Mouse (Mus musculus) Muller cell, postnatal 12 days (primary cell): Measurements from ENCODE around the gene Osbpl11.
A peak's percentile ranks its signal among the peaks of the same experiment; 100 is the strongest.
"Not testable (repeated sequence)": the region's sequence is repeated elsewhere in the genome, so short reads cannot be mapped to it uniquely, and the experiment has no call there.

ENCODE experiments used
- DNase-seq: peaks from one replicate; pipeline ENCODE4 v3.0.0-alpha.2; 2015; ENCODE audit errors: inconsistent ontology term

Osbpl11 gene

DNA sequence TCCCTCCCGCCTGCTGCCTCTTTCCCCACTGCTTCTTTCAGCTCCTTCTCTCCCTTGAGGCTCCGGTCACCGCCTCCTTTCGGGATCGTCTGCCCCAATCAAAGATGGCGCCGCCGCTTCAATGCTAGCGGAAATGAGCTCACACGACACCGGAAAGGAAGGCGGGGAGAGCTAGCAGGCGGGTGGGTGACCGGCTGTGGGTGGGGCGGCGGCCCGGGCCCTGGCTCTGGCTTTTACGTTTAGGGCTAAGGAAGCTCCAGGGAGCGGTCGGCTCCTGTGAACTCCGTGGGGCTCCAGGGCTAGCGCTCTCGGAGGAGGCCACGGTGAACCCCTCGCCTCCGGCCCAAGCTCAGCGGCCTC, at the start of gene Osbpl11:
Gene Osbpl11 (plus strand): TSS at position 171 of the 360 bp plus-strand sequence.
- DNase-seq = peak; percentile 96

DNA sequence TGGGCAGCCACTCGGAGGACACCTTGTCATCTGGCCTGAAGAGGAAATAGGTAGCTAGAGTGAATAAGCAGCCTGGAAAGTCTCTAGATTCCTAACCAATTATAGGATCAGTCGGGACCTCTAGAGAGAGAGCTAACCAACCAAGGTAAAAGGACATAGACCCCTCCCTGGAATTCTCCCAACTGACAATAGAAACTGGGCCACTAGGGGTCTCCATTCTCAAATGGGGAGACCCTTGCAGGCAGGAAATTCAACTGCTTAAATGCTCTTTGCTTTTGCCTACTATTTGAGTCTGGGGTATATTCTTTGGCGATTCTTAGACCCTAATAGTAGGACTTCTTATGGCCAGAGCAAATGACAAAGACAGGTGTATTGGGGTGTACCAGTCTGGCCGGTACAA, 49.7 kb upstream of the Osbpl11 start:
- no peak for DNase-seq

DNA sequence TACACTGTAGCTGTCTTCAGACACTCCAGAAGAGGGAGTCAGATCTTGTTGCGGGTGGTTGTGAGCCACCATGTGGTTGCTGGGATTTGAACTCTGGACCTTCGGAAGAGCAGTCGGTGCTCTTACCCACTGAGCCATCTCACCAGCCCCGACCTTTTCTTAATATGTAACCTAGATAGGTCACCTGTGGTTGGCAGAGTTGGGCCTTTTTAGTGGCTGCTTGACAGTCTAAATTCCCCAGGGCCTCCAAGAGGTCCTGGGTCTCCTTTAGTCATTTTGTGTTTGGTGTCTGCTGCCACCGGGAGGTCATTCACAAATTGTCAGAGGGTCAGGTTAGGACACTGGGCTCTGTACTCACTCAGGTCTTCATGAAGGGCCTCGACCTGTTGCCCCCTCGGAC, 45.8 kb upstream of the Osbpl11 start:
- not testable (repeated sequence) for DNase-seq

DNA sequence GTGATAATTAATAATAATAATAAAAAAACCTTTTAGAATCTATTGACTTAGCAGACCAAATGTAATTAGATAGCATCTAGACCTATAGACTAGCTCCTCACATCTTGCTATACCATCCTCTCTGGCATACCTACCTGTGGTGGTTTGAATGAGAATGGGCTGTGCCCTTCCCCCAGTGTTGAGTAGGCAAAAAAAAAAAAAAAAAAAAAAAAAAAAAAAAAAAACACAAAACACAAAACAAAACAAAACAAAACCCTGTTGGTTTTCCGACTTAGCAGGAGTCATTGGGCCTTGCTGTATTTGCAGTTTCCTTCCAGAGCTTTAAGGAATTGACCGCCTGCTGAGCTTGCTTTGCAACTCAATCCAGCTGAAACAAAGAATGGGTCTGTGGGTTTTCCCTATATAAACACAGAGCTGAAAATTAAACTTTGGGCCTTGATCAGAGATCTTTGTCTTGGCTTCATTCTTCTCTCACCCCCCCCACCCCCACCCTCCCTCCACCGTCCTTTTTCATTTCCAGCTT, 43.1 kb upstream of the Osbpl11 start:
- no peak for DNase-seq

DNA sequence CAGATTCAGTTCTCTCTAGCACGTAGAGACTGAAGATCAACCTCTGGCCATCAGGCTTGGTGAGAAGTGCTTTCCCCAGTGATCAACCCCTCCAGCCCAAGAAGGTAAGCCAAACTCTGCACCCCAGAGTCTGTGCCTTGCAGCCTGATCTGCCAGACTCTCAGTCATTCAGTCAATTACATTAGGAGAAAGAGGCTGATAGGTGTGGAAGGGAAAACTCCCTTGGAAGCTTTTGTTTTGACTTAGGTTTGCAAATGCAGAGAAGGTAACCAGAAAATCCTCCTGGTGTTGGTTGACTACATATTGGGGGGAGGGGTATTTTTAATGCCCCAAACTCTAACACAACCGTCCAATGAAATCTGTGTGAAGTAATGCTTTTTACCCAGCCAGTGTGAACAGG, 41.4 kb upstream of the Osbpl11 start:
- DNase-seq = no peak

DNA sequence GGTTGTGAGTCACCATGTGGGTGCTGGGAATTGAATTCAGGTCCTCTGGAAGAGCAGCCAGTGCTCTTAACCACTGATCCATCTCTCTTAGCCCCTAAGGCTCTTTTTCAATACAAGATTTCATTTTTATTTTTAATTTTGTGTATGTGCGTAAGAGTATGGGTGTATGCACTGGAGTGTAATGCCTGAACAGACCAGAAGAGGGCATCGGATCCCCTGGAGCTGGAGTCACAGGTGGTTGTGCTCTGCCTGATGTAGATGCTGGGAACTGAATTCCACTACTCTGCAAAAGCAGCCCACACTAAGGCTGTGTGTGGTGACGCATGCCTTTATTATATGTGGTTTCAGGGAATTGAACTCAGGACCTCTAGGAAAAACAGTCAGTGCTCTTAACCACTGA, 38.7 kb upstream of the Osbpl11 start:
- no peak for DNase-seq

DNA sequence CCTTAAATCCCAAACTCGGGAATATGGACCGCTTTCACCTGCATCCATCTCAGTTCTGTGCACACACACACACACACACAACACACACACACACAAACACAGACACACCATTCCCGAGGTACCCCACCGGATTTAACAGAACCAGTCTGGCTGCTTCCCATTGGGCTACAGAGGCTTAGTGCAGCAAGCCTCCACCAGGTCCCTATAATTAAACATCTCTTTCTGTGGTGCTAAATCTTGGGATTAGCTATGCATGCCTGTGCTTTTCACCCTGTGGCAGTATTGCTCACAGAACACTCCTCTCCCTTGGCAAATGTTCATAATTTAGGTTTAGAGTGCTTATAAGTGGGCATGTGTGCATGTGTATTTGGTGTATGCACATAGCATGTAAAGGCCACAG, 36.7 kb upstream of the Osbpl11 start:
- DNase-seq = no peak

DNA sequence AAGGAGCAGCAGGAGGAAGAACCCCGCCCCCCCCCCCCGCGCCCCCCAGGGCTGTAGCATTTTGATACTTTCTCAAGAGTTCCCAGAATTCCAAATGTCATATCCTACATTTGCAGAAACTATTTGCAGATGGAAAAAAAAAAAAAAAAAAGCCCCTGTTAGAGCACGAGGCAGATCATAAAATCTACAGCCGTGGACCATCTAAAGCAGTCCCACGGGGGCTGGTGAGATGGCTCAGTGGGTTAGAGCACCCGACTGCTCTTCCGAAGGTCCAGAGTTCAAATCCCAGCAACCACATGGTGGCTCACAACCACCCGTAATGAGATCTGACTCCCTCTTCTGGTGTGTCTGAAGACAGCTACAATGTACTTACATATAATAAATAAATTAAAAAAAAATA, 34.0 kb upstream of the Osbpl11 start:
- not testable (repeated sequence) for DNase-seq

DNA sequence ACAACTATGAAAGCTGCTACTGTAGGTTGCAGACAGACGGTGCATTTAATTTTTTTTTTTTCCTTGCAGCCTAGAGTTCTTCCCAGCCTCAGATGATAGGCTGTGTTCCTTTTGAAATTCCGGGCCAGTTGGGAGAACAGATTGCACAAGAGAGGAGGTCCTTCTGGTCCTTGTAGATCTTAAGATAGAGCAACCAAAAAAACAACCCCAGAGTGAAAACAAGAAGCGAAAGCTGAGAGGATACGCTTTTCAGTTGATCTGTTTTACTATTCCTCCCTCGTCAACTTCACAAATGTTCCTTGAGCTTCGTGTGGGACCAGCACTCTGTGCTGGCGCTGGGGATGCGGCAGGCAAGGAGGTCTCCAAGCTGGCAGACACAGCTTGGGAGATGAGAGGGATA, 33.3 kb upstream of the Osbpl11 start:
- DNase-seq = no peak

DNA sequence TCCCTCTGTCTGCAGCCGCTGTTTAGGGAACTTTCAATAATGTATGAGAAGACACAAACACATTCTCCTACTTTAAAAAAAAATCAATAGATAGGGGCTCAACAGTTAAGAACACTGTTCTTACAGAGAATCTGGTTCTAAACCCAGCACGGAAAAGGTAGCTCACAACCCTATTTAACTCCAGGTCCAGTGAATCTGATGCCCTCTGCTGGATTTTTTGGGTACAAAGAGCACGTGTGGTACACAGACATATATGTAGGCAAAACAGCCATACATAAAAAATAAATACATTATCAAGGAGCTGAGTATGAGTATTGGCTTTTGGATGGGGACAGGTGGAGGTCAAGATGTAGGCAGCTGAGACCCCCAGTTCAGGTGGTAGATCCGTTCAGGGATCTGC, 29.9 kb upstream of the Osbpl11 start:
- DNase-seq = peak; percentile 13

DNA sequence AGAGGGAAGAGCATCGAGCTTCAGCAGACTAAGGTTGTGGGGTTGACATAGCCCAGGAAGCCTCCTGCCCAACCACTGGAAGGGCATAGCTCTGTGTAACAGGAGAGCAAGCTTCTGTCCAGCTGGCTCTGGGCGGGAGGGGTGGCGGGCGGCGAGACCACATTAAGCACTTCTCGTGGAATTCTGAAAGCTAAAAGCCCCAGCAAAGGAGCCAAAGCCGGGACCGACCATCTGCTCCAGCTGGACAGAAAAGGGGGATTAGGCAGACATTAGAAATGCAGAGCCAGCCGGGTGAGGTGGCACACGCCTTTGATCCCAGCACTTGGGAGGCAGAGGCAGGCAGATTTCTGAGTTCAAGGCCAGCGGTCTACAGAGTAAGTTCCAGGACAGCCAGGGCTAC, 26.9 kb upstream of the Osbpl11 start:
- no peak for DNase-seq

DNA sequence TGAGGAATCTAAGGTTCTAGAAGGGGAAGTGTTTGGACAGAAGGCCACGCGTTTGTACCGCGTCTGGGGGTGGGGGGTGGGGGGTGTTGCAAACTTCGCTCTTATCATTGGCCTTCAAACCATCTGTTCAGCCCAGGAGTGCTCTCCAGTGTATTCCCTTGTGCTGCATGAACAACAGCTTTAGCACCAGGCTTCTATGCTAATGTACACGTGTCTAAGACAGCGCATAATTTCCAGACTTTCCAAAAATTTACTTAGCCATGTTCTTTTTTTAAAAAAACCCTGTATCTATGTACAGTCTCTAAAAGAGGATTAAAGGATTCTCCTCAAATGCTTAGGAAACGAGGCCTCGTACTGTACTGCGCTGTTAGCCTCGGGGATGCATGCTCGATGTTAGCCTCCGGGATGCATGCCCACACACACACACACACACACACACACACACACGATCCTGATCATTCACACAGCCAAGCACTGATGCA, 26.2 kb upstream of the Osbpl11 start:
- no peak for DNase-seq

DNA sequence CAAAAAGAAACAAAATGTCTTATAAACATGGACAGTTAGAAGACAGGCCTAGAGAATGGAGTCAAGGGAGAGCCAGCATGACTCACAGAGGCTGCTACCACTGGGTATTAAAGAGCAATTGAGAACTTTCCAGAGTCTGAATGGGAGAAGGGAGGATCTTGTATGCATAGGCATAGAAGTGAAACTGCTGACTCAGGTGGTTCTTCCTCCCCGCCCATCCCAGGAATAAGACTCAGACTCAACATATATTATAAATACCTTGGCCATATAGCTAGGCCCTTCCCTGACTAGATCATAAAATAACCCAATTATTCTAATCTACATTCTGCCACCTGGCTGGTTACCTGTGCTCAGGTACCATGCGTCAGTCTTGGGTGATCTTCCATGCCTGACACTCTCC, 25.5 kb upstream of the Osbpl11 start:
- no peak for DNase-seq

DNA sequence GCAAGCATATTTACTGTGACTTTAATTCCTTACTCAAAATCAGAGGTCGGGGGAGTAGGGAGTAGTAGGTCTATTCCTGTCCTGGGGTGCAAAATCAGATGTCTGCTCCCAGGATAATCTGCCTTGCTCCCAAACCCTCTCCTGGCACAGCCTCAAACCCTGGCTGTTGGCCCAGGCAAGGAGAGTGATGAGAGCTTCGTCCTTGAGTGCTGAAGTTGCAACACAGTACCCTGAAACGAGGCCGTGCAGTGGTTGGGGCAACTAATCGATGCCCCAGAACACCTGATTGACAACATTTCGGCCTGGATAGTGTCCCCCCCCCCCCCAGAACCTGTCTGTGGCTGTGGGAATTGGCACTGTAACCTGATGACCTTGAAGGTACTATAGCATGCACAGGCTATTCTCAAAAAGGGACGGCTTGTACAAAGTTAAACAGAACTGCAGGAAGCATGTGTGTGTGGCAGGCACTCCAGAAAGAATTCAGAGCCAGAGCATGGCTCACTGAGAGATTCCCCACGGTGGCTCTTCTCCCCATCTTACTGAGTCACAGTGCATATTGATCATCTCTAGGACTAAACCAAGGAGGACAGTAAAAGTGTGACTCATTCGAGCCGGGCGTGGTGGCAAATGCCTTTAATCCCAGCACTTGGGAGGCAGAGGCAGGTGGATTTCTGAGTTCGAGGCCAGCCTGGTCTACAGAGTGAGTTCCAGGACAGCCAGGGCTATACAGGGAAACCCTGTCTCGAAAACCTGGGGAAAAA, 21.4 kb upstream of the Osbpl11 start:
- DNase-seq = peak; percentile 7

DNA sequence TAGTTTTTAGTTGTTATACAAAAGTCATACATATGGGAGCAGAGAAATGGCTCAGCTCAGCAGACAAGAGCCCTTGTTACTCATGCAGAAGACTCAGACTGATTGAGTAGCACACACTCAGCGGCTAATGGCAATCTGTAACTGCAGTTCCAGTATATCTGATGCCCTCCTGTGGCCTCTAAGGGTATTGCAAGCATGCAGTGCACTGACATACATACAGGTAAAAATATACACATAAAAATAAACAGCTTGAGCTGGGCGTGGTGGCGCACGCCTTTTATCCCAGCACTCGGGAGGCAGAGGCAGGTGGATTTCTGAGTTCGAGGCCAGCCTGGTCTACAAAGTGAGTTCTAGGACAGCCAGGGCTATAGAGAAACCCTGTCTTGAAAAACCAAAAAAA, 18.6 kb upstream of the Osbpl11 start:
- DNase-seq = not testable (repeated sequence)

DNA sequence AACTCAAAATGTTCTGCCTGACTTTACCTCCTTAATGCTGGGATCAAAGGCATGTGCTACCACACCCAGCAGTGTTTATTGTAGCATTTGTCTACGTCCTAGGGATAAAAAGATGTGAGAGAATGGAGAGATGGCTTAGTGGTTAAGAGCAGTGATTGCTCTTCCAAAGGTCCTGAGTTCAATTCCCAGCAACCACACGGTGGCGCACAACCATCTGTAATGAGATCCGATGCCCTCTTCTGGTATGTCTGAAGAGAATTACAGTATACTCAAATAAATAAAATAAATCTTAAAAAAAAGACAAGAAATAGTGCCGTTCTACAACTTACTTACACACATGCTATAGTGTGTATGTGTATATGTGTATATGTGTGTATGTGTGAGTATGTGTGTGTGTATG, 17.3 kb upstream of the Osbpl11 start:
- DNase-seq = no peak

DNA sequence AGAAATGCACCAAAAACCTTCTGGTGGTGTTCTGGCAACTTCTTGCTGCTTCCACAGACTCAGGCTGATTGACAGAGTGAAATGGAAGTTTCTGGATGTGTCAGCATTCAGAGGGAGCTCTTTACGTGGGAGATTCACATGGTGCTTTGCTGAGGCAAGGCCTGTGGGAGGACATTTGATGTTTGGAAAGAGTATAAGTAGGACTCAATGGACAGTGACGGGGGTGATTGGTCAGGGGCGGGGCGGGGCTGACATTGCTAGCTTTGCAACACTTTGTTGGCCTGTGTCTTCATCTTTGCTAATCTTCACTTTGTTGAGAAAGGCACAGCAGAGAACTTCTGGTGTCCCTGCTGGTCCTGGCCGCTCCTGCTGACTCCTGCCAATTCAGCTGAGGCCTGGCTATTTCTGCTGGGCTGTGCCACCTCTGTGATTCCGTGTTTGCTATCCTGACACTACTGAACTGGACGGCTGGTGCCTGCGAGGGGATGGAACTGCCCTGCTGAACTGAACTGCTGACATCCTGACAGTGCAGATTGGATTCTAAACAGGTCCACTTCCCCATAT, 15.3 kb upstream of the Osbpl11 start:
- no peak for DNase-seq

DNA sequence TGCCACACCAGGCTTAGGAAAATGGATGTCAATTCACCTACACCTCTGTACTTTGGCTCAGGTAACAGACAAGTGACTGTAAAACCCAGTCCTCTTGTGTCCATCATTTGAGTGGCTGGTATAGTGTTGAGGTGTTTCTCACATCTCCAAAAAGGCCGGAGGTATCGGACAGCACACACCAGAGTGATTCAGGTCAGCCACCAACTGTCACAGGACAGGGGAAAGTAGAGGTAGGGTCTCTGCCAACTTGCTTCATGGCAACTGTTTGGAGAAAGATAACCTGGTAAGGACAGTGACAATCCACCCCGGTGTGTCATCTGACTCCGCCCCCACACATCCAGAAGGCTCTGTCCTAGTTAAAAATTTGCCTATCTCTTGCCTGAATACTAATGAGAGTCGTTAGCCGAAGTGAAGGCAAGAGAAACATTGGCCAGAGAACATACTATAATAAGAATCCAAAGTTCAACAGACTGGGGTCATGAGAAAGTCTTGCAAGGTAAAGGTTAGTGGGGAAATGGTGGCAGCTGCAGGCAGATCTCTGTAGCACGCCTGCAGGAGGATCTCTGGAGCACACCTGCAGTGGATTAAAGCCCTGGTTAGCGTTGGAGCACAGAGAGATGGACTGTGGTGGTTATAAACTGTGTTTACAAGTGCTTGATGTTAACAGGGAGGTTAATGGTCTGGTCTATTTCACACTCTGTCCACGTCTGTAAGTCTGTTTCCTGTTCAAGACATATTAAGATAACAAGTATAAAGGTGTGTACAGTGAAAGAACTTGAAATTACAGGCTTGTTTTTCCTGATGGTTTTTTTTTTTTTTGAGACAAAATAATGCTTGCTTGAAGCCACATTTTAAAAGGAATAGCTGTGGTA, 13.9 kb upstream of the Osbpl11 start:
- DNase-seq = no peak

DNA sequence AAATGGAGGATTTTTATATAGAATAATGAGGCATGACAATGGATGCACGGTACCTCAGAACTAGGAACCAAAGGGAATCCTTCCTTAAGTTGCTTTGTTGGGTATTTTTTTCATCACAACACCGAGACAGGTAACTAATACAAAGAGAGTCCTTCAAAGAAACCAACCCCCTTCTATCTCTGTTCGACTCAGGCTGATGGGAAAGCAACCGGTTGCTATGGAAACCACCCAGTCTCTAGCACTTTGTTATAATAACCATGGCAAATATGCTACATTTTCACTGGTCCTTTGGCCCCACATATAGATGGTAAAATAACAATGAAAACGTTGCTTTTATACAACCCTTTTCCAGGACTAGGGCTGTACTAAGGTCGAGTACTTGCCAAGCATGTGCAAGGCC, 13.1 kb upstream of the Osbpl11 start:
- DNase-seq = no peak

DNA sequence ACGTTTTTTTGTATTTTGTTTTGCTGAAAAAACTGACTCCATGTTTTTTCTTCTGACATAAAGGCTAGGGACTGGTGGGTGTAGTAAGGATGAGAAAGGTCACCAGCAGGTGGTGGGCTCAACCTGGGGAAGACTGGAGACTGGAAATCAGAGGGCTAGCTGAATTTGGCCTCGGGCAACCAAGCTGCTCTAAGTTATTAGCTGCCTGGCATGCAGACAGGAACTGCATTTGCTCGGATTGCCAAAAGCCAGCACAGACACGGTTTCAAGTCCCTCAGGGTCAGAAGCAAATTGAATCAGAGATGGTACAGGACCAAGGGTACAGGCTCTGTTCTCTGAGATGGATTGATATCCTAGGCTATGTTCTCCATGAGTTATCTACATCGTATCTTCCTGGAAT, 11.7 kb upstream of the Osbpl11 start:
- no peak for DNase-seq

DNA sequence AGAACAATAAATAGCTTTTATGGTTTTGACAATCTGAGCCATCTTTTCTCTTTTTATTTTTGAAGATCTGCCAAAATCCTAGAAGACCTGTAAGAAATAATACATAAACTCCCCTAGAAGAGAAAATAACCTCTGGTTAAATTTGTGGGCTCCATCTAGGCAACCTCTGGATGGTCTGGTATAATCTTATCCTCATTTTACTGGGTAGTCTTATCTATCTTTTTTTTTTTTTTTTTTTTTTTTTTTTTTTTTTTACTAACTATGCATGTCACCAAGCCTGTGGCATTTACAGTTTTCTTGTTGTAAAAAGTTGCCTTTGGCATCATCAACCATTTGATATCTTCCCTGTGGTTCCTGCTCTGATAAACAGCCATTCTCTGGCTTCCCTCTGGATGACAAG, 10.2 kb upstream of the Osbpl11 start:
- no peak for DNase-seq

DNA sequence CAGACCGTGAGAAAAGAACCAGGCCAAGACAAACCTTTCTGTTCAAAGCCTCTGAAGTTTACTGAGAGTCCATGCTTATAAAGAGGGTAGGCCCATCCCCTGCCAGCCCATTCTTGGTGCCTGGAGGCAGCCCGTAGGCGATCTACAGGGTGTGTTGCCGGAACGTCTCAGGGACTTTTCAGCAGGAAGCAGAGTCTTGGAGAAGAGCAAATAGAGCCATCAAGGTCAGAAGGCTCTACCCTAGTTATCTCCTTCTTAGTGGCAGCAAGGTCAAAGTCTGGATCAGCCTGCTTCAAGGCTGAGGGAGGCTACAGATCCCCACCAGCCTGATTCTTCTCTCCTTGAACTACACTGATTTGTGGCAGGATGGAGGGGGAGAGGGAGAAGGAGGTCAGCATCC, 8.0 kb upstream of the Osbpl11 start:
- DNase-seq = not testable (repeated sequence)
